Mouse (Mus musculus) layer of hippocampus, postnatal 14 days (tissue): Measurements from ENCODE around the gene Tspan8. TPM values are rescaled to one million over a fixed set of nuclear protein-coding genes. Genes with fewer than 3 reads are reported as not detected.
A peak's percentile ranks its signal among the peaks of the same experiment; 100 is the strongest.
"Not testable (repeated sequence)": the region's sequence is repeated elsewhere in the genome, so short reads cannot be mapped to it uniquely, and the experiment has no call there.

ENCODE experiments used
- DNase-seq, 2 experiments: peaks; one replicate each; pipeline ENCODE4 v3.0.0; 2021 to 2022; ENCODE audit warnings: low spot score in 2 of 2, mixed read lengths in 1 of 2
- long read RNA-seq, 2 experiments: library from polyadenylated mRNA; stranded (forward); transcript quantifications; one replicate each; pipeline ENCODE4 v2.0.0; 2021
- total RNA-seq, 2 experiments: library from RNA; stranded (reverse); gene quantifications; 2 replicates each; pipeline ENCODE4 v1.2.3; 2021

The Tspan8 gene
- total RNA-seq: under 1 TPM in 1 of 2 experiments, not detected in 1; 0.81 TPM
- long read RNA-seq, experiment 1: 0 reads
- long read RNA-seq, experiment 2: 0 reads

GRCm38 (mm10) chr10:115816511-115816910 lies at the start of gene Tspan8:
TSS of gene Tspan8 (plus strand) at chr10:115816832.
- DNase-seq: no peak

- no peak for DNase-seq
Observed at GRCm38 (mm10) chr10:115770032-115770431, 46.6 kb upstream of the Tspan8 start.

- no peak for DNase-seq
Observed at GRCm38 (mm10) chr10:115774451-115774850, 42.2 kb upstream of the Tspan8 start.

GRCm38 (mm10) chr10:115775945-115776905 lies 40.4 kb upstream of the Tspan8 start:
- peak in 1 of 2 experiments; percentile 17 for DNase-seq

- DNase-seq: no peak
Observed at GRCm38 (mm10) chr10:115777366-115777765, 39.3 kb upstream of the Tspan8 start.

GRCm38 (mm10) chr10:115778624-115779023 lies 38.0 kb upstream of the Tspan8 start:
- DNase-seq: no peak

- DNase-seq: no peak
Observed at GRCm38 (mm10) chr10:115780239-115781016, 36.2 kb upstream of the Tspan8 start.

GRCm38 (mm10) chr10:115783232-115783631 lies 33.4 kb upstream of the Tspan8 start:
- no peak for DNase-seq

GRCm38 (mm10) chr10:115790788-115791187 lies 25.8 kb upstream of the Tspan8 start:
- DNase-seq: peak in 1 of 2 experiments; percentile 50

GRCm38 (mm10) chr10:115796072-115796788 lies 20.4 kb upstream of the Tspan8 start:
- DNase-seq: no peak

- no peak for DNase-seq
Observed at GRCm38 (mm10) chr10:115801464-115801863, 15.2 kb upstream of the Tspan8 start.

GRCm38 (mm10) chr10:115803013-115803412 lies 13.6 kb upstream of the Tspan8 start:
- not testable (repeated sequence) for DNase-seq

GRCm38 (mm10) chr10:115803765-115804164 lies 12.9 kb upstream of the Tspan8 start:
- no peak for DNase-seq

- DNase-seq: no peak
Observed at GRCm38 (mm10) chr10:115805987-115806386, 10.6 kb upstream of the Tspan8 start.

GRCm38 (mm10) chr10:115809169-115809568 lies 7.5 kb upstream of the Tspan8 start:
- DNase-seq: no peak

- no peak for DNase-seq
Observed at GRCm38 (mm10) chr10:115811519-115811918, 5.1 kb upstream of the Tspan8 start.

- no peak for DNase-seq
Observed at GRCm38 (mm10) chr10:115814878-115815277, 1.8 kb upstream of the Tspan8 start.

- no peak for DNase-seq
Observed at GRCm38 (mm10) chr10:115817056-115817724, 558 bp downstream of the Tspan8 start.

- no peak for DNase-seq
Observed at GRCm38 (mm10) chr10:115825289-115825688, 8.7 kb downstream of the Tspan8 start.

- DNase-seq: no peak
Observed at GRCm38 (mm10) chr10:115828872-115829271, 12.2 kb downstream of the Tspan8 start.

- no peak for DNase-seq
Observed at GRCm38 (mm10) chr10:115829696-115830095, 13.1 kb downstream of the Tspan8 start.
